Mouse (Mus musculus): ENCODE data around the gene Prps2.
"Not testable (repeated sequence)": the region's sequence is repeated elsewhere in the genome, so short reads cannot be mapped to it uniquely, and the experiment has no call there.

Gene Prps2

GRCm38 (mm10) chrX:167323742-167324141 is 58.8 kb downstream of the Prps2 start:
- DNase-seq (ENCODE audit: low spot score): no peak

DNA sequence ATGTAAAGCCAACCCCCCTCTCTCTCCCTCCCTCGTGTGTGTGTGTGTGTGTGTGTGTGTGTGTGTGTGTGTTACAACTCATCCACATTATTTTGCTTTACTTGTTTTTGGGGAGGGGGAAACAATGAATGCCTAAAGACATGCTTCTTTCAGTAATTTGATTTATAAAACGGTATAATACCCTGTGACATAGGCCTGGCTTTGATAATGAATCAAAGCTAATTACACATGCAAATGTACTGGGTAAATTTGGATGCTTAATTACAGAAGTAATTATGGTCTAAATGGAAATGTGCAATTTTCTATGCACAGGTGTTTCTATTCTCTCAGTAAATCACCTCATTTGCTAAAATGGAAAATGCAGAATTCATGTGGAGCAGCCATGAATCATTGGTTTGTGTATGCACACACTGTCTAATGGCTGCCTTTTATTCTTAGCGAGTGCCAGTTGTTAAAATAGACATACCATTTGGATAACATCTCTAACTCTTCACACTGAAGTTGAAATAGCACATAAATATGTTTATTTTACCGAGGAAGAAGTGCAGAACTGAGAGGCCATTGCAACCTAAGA is 61.2 kb downstream of the Prps2 start:
- DNase-seq (ENCODE audit: low spot score): no peak

- no peak for DNase-seq (ENCODE audit: low spot score)
These were observed 63.6 kb downstream of the Prps2 start for GRCm38 (mm10) chrX:167318819-167319396.

DNA sequence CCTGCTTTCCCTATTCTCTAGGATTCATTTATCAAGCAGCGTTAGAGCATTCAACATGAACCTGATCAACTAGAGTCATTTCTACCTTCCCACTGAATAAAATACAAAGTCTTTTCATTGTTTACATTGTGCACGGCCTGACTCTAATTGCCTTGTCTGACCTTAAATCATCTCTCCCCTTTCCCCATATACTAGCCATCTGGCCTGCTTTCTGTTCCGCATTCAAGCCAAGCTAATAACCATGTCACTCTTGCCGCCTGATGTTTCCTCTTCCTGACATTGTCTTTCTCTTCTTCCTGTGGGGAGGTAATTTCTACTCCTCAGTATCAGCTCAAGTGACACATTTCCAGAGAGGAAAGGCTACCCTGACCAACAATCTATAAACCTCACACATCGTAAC is 66.8 kb downstream of the Prps2 start:
- no peak for DNase-seq (ENCODE audit: low spot score)

DNA sequence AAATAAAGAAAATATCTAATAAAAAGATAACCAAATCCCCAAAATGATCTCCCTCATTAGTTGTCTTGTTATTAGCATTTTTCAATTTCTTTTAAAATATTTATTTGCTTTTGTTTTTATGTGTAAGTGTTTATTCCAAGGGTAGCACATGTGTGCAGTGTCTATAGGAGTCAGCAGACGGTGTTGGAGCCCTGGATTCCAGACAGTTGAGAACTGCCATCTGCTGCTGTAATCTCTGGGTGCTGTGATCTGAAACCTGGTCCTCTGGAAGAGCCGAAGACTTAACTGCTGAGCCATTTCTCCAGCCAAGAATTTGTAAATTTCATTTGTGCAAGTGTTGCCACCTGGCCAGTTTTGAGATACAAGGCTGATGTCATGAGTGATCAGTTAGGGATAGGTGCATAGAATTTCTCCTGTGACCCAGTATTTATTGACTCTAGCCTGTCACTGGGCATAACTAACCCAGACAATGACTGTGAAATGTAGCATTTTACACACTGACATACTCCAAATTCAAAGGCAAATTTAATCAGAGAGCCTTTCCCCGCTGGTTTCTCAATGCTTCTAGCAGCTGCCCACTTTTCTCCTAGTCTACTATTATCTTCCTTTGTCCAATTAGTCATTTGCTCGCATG is 67.3 kb downstream of the Prps2 start:
- DNase-seq (ENCODE audit: low spot score): no peak

DNA sequence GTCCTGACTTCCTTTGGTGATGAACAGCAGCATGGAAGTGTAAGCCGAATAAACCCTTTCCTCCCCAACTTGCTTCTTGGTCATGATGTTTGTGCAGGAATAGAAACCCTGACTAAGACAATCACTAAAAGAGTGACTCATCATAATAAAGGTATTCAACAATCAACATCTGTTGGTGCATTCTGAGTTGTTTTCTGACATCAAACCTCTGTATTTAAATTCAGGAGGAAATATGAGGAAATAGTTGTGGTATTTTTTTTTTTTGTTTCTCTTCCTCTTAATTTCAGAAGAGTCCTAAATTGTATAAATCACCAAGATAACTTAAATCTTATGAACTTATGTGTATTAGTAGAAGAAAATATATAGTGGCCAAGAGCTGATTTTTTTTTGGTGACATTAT is 80.5 kb downstream of the Prps2 start:
- not testable (repeated sequence) for DNase-seq (ENCODE audit: low spot score)
